Mouse (Mus musculus) kidney, adult 2 months (tissue): ENCODE results near the gene Prdx4.
A peak's percentile ranks its signal among the peaks of the same experiment; 100 is the strongest.

Source experiments
- CTCF ChIP-seq: fragments of 200-500 bp; conservative IDR thresholded peaks from 2 replicates; pipeline ENCODE4 v1.5.1; 2011; ENCODE audit warnings: low read depth, mild to moderate bottlenecking, control low read depth, low read length, moderate library complexity, mixed read lengths; ENCODE audit not compliant: insufficient read depth, insufficient read length
- POLR2A ChIP-seq: fragments of 200-500 bp; IDR thresholded peaks from one replicate; pipeline ENCODE4 v1.6.1; 2011; ENCODE audit warnings: low read depth, low read length, control low read depth

DNA sequence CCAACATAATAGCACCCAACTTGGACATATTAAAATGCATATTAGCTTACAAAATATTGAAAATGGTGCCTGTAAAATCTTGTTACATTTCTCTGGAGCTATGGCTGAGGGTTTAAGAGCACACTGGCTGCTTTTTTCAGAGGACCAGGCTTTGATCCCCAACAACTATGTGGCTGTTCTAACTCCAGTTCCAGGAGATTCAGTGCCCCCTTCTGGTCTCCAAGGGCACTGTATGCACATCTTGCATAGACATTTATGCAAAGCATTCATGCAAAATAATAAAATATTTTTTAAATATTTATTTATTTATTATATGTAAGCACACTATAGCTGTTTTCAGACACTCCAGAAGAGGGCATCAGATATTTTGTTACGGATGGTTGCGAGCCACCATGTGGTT is 34.2 kb downstream of the Prdx4 start:
- TF ChIP-seq CTCF (0 out of 2 replicates have a peak, but pooled peaks have one; percentile 17), POLR2A (no peak)
